Mouse (Mus musculus) T-cell, adult 2 months (primary cell): ENCODE data around the gene Mtss1l.
"Not testable (repeated sequence)": the region's sequence is repeated elsewhere in the genome, so short reads cannot be mapped to it uniquely, and the experiment has no call there.

Source experiments
- DNase-seq: peaks from one replicate; pipeline ENCODE4 v3.0.0; 2022; ENCODE audit warnings: low spot score

Gene Mtss1l

DNA sequence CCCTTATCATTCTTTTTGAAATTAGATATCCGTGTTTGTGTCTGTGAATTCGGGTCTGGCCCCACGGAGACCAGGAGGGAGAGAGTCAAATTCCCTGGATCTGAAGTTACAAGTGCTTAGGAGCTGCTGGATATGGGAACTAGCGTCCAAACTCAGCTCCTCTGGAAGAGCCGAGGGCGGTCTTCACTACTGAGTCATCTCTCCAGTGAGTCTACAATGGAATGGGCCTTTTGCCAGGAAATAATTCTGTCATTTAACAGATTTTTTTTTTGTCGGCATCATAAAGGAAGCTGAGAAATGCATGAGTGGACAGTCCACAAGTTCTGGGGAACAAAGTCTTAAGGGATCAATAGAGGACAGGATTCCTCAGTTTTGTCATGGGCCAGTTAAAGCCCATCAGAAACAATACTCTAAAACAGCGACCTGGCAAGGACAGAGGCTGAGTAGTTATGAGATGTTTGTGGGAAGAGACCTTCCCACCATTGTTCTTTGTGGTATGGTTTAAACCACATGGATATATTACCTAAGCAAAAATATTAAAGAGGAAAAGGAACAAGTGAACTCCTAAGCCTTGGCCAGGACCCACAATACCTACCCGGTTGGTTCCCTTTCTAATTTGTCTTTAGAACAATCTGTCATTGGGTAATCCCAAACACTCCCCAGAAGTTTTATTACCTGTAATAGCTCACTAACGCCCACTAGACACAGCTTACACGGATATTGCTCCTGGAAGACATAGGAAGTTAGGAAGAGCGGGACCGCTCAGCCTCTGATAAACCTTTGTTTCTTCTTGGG, 58.8 kb downstream of the Mtss1l start:
- DNase-seq, result no peak

DNA sequence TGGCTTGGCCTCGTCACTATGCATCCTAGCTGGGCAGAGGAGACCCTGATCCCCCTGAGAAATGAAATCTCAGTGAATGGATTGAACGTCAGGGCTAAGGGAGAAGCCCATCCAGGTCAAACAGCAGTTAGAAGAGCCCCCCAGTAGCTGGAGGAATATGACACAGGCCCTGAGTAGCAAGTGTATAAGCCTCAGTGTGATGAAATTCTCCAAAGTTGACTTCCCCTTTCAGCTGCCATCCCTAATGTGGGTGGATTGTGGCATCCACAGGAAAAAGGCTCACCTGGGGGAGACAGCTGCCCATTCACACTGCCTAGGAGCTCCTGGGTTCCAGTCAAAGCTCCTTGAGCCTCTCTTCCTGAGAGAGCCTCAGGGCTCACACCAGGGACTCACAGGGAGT, 64.1 kb downstream of the Mtss1l start:
- DNase-seq, result no peak

DNA sequence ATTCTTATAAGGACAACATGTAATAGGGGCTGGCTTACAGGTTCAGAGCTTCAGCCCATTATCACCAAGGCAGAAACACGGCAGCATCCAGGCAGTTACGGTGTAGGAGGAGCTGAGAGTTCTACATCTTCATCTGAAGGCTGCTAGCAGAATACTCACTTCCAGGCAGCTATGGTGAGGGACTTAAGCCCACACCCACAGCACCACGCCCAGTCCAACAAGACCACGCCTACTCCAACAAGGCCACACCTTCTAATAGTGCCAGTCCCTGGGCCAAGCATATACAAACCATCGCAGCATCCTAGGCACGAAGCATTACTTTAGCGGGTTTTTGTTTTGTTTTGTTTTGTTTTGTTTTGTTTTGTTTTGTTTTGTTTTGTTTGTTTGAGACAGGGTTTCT, 65.2 kb downstream of the Mtss1l start:
- DNase-seq, result not testable (repeated sequence)

DNA sequence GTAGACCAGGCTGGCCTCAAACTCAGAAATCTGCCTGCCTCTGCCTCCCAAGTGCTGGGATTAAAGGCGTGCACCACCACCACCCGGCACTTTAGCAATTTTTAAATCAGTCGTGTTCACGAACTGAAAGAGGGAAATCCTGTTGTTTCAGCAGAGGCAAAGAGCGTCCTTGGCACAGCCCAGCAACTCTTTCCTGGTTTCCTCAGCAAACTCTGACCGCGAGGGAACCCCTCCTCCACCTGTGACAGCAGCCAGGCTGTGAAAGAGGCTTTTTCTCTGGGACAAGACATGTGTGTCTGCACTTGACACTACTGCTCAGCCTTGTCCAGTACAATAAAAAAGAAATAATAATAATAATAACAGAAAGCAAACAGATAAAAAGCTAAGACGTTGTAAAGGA, 65.7 kb downstream of the Mtss1l start:
- no peak for DNase-seq

DNA sequence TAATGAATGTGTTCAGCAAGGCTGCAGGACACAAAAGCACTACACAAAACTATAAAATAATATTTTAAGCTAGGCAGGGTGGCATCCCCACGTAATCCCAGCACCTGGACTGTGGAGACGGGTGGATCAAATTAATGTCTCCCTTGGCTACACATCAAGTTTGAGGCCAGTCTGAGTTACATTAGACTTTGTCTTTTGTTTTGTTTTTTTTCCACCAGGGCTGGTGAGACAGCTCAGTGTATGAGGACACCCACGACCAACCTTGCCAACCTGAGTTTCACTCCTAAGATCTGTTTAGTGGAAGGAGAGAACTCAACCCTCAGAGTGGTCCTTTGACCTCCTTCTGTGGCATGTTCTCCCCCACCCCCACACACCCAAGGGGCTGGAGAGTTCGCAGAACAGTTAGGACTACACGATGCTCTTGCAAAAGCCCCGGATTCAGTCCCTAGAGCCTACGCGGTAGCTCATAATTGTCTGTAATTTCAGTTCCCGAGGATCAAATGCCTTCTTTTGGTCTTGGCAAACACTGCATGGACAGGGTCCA, 66.2 kb downstream of the Mtss1l start:
- DNase-seq, result no peak

DNA sequence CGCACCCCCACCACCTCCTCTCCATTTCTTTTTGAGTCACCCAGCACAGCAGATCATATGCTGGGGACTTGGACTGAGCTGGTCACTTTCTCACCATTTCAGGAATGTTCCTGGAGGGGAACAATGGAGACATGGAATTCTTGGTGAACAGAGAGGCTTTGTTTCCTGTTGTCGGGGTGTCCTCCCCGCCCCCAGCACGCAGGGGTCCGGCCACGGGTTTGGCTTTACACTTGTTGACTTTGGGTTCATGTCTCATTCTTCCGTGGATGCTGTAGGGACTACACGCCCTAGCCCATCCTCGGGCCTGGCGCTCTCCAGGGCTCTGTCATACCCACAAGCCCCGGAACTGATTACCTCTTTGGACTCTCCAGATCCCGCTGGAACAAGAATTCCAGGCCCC, 67.7 kb downstream of the Mtss1l start:
- no peak for DNase-seq

DNA sequence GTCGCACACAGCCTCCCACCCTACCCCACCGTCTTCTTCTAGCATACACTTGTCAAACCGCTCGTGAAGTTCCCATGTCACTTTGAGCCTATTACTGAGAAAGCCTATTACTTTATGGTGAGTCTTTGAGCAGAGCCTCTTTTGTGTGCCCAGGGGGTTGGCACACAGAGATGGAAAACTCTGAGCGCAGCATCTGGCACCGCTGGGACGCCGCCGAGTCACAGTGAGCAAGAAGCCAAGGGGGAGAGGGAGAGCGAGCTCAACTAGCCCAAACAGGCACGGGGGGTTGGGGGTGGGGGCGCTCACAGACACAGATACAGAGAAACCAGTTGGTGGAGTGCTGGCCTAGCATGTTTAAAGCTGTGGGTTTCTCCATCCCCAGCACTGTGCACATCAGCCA, 68.3 kb downstream of the Mtss1l start:
- no peak for DNase-seq

DNA sequence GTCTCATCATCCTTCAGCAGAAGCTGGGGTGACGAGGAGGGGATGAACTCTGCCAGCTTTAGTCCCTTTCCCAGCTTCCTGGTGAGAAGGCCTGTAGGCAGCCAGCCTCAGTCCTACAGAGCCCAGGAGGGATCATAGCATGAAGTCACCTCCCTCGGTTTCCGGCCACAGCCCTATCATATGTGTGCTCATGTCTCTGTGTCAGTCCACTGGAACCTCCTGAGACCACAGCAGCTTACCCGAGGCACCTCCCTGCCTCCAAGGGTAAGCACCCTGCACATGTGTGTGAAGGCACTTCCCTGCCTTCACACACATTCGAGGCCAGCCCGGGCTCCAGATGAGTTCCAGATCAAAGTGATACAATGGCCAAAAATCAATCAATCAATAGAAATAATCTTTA, 69.0 kb downstream of the Mtss1l start:
- no peak for DNase-seq
